Mouse (Mus musculus) liver, adult 2 months (tissue): Measurements from ENCODE around the gene Gm9999. TPM values are rescaled to one million over a fixed set of nuclear protein-coding genes. Genes with fewer than 3 reads are reported as not detected.

Experiments
- DNase-seq: peaks from one replicate; pipeline ENCODE4 v3.0.0-alpha.2; 2011; ENCODE audit warnings: low read depth, low spot score; ENCODE audit errors: extremely low read depth
- H3K27ac ChIP-seq: fragments of 200-500 bp; replicated peaks from 2 replicates; pipeline ENCODE4 v1.5.1; 2012; ENCODE audit warnings: low read depth, mild to moderate bottlenecking, control low read depth, inconsistent platforms, low read length; ENCODE audit not compliant: insufficient read depth
- H3K27me3 ChIP-seq: fragments of 200-500 bp; 2 replicates; pipeline ENCODE4 v1.6.1; 2012; ENCODE audit warnings: mild to moderate bottlenecking, moderate library complexity, low read length, inconsistent platforms; ENCODE audit not compliant: control insufficient read depth, insufficient read depth
- H3K36me3 ChIP-seq: fragments of 200-500 bp; 2 replicates; pipeline ENCODE4 v1.6.1; 2012; ENCODE audit warnings: low read length, inconsistent platforms; ENCODE audit not compliant: control insufficient read depth, insufficient read depth
- H3K4me1 ChIP-seq: fragments of 200-500 bp; 2 replicates; pipeline ENCODE4 v1.6.1; 2011; ENCODE audit warnings: low read length; ENCODE audit not compliant: control insufficient read depth, insufficient read depth
- H3K4me3 ChIP-seq: fragments of 200-500 bp; 2 replicates; pipeline ENCODE4 v1.5.1; 2011; ENCODE audit warnings: low read depth, mild to moderate bottlenecking, control low read depth, low read length, moderate library complexity; ENCODE audit not compliant: insufficient read depth
- H3K79me2 ChIP-seq: fragments of 200-500 bp; 2 replicates; pipeline ENCODE4 v1.6.1; 2012; ENCODE audit warnings: inconsistent platforms, mild to moderate bottlenecking, low read length, moderate library complexity; ENCODE audit not compliant: control insufficient read depth, insufficient read depth
- H3K9ac ChIP-seq: fragments of 200-500 bp; 2 replicates; pipeline ENCODE4 v1.6.1; 2012; ENCODE audit warnings: low read depth, mild to moderate bottlenecking, control low read depth, inconsistent platforms, low read length
- CTCF ChIP-seq: fragments of 200-500 bp; IDR thresholded peaks from 2 replicates; pipeline ENCODE4 v1.5.1; 2011; ENCODE audit warnings: low read depth, low read length, control low read depth
- POLR2A ChIP-seq: fragments of 200-500 bp; IDR thresholded peaks from 2 replicates; pipeline ENCODE4 v1.6.1; 2011; ENCODE audit warnings: low read length, control low read depth; ENCODE audit not compliant: insufficient read depth; ENCODE audit errors: extremely low read depth
- WGBS: fragments of 180-500 bp; shearing (Covaris S2); methylation state at CpG from one replicate; pipeline ENCODE4 v1.1.7; 2018; 5-methylcytosine and 5-hydroxymethylcytosine counted together
- polyA plus RNA-seq: library from polyadenylated mRNA; depleted of rRNA; stranded (reverse); fragments of >200 nt; gene quantifications from 2 replicates; pipeline ENCODE4 v1.2.3, GENCODE M21; 2012
- total RNA-seq: library from RNA; depleted of rRNA; stranded (reverse); fragments of >200 nt; gene quantifications from 2 replicates; pipeline ENCODE4 v1.2.3, GENCODE M21; 2014

Gene Gm9999
- total and polyA plus RNA-seq, 2 experiments = not detected

- Histone ChIP-seq H3K36me3 (no peaks in the 10 kb centered on the region), H3K27ac (no peak overlapping the region), H3K79me2 (no peaks in the 10 kb centered on the region), H3K27me3 (no peaks in the 10 kb centered on the region), H3K9ac (no peak overlapping the region), H3K4me1 (peaks cover 6% of the 10 kb centered on the region), H3K4me3 (no peak overlapping the region)
- DNase-seq = no peak
- TF ChIP-seq CTCF (no peak), POLR2A (no peak)
These were observed 21.2 kb upstream of the Gm9999 start for GRCm38 (mm10) chr7:46962132-46962531.

- TF ChIP-seq CTCF = peak; percentile 50; the same call in 1 of the 2 replicates
- TF ChIP-seq POLR2A = no peak
- Histone ChIP-seq H3K4me3 (no peak overlapping the region), H3K79me2 (no peaks in the 10 kb centered on the region), H3K36me3 (no peaks in the 10 kb centered on the region), H3K9ac (no peak overlapping the region), H3K27ac (no peak overlapping the region), H3K27me3 (no peaks in the 10 kb centered on the region), H3K4me1 (peaks cover 2% of the 10 kb centered on the region; the same call in 1 of the 2 replicates)
- WGBS = 2% methylated on average over 9 of the region's 9 CpGs
- peak; percentile 53 for DNase-seq
These were observed 20.4 kb upstream of the Gm9999 start for GRCm38 (mm10) chr7:46962806-46963618.

GRCm38 (mm10) chr7:46964070-46964469, 19.3 kb upstream of the Gm9999 start:
- DNase-seq = peak; percentile 56
- H3K9ac ChIP-seq = no peak overlapping the region
- H3K27ac ChIP-seq = no peak overlapping the region
- H3K4me1 ChIP-seq = no peaks in the 10 kb centered on the region
- H3K36me3 ChIP-seq = no peaks in the 10 kb centered on the region
- TF ChIP-seq CTCF = no peak
- no peak for TF ChIP-seq POLR2A
- H3K4me3 ChIP-seq = no peak overlapping the region
- no peaks in the 10 kb centered on the region for H3K79me2 ChIP-seq
- no peaks in the 10 kb centered on the region for H3K27me3 ChIP-seq
- 51% methylated on average over 7 of the region's 7 CpGs for WGBS

- H3K27ac ChIP-seq = no peak overlapping the region
- H3K36me3 ChIP-seq = no peaks in the 10 kb centered on the region
- no peaks in the 10 kb centered on the region for H3K27me3 ChIP-seq
- H3K4me3 ChIP-seq = no peak overlapping the region
- H3K4me1 ChIP-seq = no peaks in the 10 kb centered on the region
- H3K79me2 ChIP-seq = no peaks in the 10 kb centered on the region
- WGBS = 86% methylated on average over 4 of the region's 4 CpGs
- TF ChIP-seq POLR2A = no peak
- no peak for TF ChIP-seq CTCF
- DNase-seq = no peak
- no peak overlapping the region for H3K9ac ChIP-seq
These were observed 13.5 kb upstream of the Gm9999 start for GRCm38 (mm10) chr7:46969898-46970297.

- TF ChIP-seq POLR2A (no peak), CTCF (no peak)
- DNase-seq = no peak
- 94% methylated on average over 4 of the region's 4 CpGs for WGBS
- no peak overlapping the region for H3K4me3 ChIP-seq
- H3K9ac ChIP-seq = no peak overlapping the region
- no peak overlapping the region for H3K27ac ChIP-seq
- H3K4me1 ChIP-seq = no peaks in the 10 kb centered on the region
- no peaks in the 10 kb centered on the region for H3K27me3 ChIP-seq
- no peaks in the 10 kb centered on the region for H3K79me2 ChIP-seq
- H3K36me3 ChIP-seq = no peaks in the 10 kb centered on the region
These were observed 8.7 kb upstream of the Gm9999 start for GRCm38 (mm10) chr7:46974648-46975047.

GRCm38 (mm10) chr7:46975456-46975855, 7.9 kb upstream of the Gm9999 start:
- Histone ChIP-seq H3K36me3 (no peaks in the 10 kb centered on the region), H3K27me3 (no peaks in the 10 kb centered on the region), H3K27ac (no peak overlapping the region), H3K4me1 (no peaks in the 10 kb centered on the region), H3K79me2 (no peaks in the 10 kb centered on the region), H3K4me3 (no peak overlapping the region), H3K9ac (no peak overlapping the region)
- TF ChIP-seq CTCF = no peak
- TF ChIP-seq POLR2A = no peak
- 88% methylated on average over 11 of the region's 11 CpGs for WGBS
- DNase-seq = no peak
